Comparison of ENCODE assay signal across 15 mouse cellular contexts in the genomic region with DNA sequence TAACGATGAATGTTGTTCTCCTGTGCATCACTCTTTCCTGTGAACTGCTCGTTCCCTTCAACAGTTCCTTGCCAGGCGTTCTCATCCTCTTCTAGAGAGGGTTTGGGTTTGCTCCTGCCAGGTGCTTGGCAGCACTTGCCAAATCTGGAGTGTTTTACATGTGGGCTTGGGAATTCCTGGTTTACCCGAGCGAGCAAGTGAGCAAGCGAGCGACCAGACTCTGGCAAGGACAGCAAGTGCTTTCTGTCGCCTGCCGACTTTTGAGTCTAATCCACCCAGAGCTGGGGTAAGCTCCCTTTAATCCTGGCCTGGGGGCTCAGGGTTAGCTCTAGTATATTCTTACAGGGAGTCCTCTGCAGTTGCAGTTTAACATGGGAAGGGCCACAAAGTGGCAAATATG.
DNase-seq lines count a peak whose midpoint lies in the region; ATAC-seq and TF ChIP-seq lines count a peak whose summit lies in the region.
"Had no signal": no experiment of that assay in that cellular context is flagged by ENCODE, and none has a peak within 500 bp of the region (broad histone marks: within the 10 kb centered on the region; RNA-seq: fewer than 3 reads in every experiment).

No protein-coding gene starts in this region.

- no peaks in the 10 kb centered on the region; the same call in 1 of the 2 replicates for H3K36me3 ChIP-seq in forebrain, postnatal 0 days (ENCODE audit: insufficient read depth)
- H3K36me3 ChIP-seq in forebrain, embryonic 15.5 days: no peaks in the 10 kb centered on the region
- no peaks in the 10 kb centered on the region; the same call in 1 of the 2 replicates for H3K36me3 ChIP-seq in limb, embryonic 12.5 days
- no peaks in the 10 kb centered on the region for H3K36me3 ChIP-seq in limb, embryonic 10.5 days
- H3K36me3 ChIP-seq: embryonic facial prominence, embryonic 12.5 days; heart, embryonic 13.5 days; neural tube, embryonic 13.5 days had no signal

- no peak for DNase-seq in forebrain, postnatal 0 days
- no peak for DNase-seq in limb, embryonic 10.5 days (ENCODE audit: low spot score)
- DNase-seq in kidney, postnatal 10 days: peak; percentile 29
- DNase-seq in lung, postnatal 25 days (ENCODE audit: low spot score): peak; percentile 79
- no peak for DNase-seq in liver
- DNase-seq in urinary bladder, postnatal 25 days (ENCODE audit: low spot score): no peak
- DNase-seq: adrenal gland, postnatal 25 days; cerebellum, adult 2 months; thymus, postnatal 4 days had no signal

- no peak overlapping the region for H3K4me3 ChIP-seq in forebrain, postnatal 0 days (ENCODE audit: low read depth, low read length)
- H3K4me3 ChIP-seq in forebrain, embryonic 15.5 days: no peak overlapping the region
- H3K4me3 ChIP-seq in limb, embryonic 12.5 days (replicated peaks): no peak overlapping the region
- no peak overlapping the region for H3K4me3 ChIP-seq in limb, embryonic 10.5 days
- H3K4me3 ChIP-seq: embryonic facial prominence, embryonic 12.5 days; heart, embryonic 13.5 days; megakaryocyte, embryonic 14.5 days; neural tube, embryonic 13.5 days had no signal

- H3K27me3 ChIP-seq in forebrain, postnatal 0 days (ENCODE audit: insufficient read depth, low read length): no peaks in the 10 kb centered on the region
- no peaks in the 10 kb centered on the region for H3K27me3 ChIP-seq in forebrain, embryonic 15.5 days
- H3K27me3 ChIP-seq in limb, embryonic 12.5 days: no peaks in the 10 kb centered on the region
- H3K27me3 ChIP-seq in limb, embryonic 10.5 days (ENCODE audit: low read depth, poor library complexity, severe bottlenecking): no peaks in the 10 kb centered on the region
- H3K27me3 ChIP-seq: embryonic facial prominence, embryonic 12.5 days; heart, embryonic 13.5 days; megakaryocyte, embryonic 14.5 days; neural tube, embryonic 13.5 days had no signal

- H3K9ac ChIP-seq in forebrain, postnatal 0 days: no peak overlapping the region
- no peak overlapping the region for H3K9ac ChIP-seq in forebrain, embryonic 15.5 days (replicated peaks)
- H3K9ac ChIP-seq in limb, embryonic 12.5 days (replicated peaks): no peak overlapping the region
- H3K9ac ChIP-seq: embryonic facial prominence, embryonic 12.5 days; heart, embryonic 13.5 days; neural tube, embryonic 13.5 days had no signal

- no peak overlapping the region for H3K4me2 ChIP-seq in forebrain, postnatal 0 days (ENCODE audit: low read depth)
- H3K4me2 ChIP-seq in forebrain, embryonic 15.5 days (replicated peaks): no peak overlapping the region
- no peak overlapping the region for H3K4me2 ChIP-seq in limb, embryonic 12.5 days
- H3K4me2 ChIP-seq: embryonic facial prominence, embryonic 12.5 days; heart, embryonic 13.5 days; neural tube, embryonic 13.5 days had no signal

- H3K9me3 ChIP-seq in forebrain, postnatal 0 days (ENCODE audit: low read length): no peaks in the 10 kb centered on the region
- no peaks in the 10 kb centered on the region for H3K9me3 ChIP-seq in forebrain, embryonic 15.5 days
- no peaks in the 10 kb centered on the region for H3K9me3 ChIP-seq in limb, embryonic 12.5 days
- H3K9me3 ChIP-seq in limb, embryonic 10.5 days (replicated peaks): no peaks in the 10 kb centered on the region
- H3K9me3 ChIP-seq: embryonic facial prominence, embryonic 12.5 days; heart, embryonic 13.5 days; megakaryocyte, embryonic 14.5 days; neural tube, embryonic 13.5 days had no signal

- WGBS in forebrain, postnatal 0 days: 27% methylated on average over 9 of the region's 9 CpGs
- 33% methylated on average over 9 of the region's 9 CpGs for WGBS in forebrain, embryonic 15.5 days
- 67% methylated on average over 9 of the region's 9 CpGs for WGBS in limb, embryonic 12.5 days
- WGBS in limb, embryonic 10.5 days: 81% methylated on average over 9 of the region's 9 CpGs

- 0 out of 2 replicates have a peak overlapping the region, but pooled peaks have one; percentile 29 for H3K27ac ChIP-seq in forebrain, postnatal 0 days (ENCODE audit: low read depth, low read length)
- no peak overlapping the region for H3K27ac ChIP-seq in forebrain, embryonic 15.5 days (replicated peaks)
- 0 out of 2 replicates have a peak overlapping the region, but pooled peaks have one; percentile 41 for H3K27ac ChIP-seq in limb, embryonic 12.5 days
- H3K27ac ChIP-seq in limb, embryonic 10.5 days: no peak overlapping the region
- H3K27ac ChIP-seq: embryonic facial prominence, embryonic 12.5 days; heart, embryonic 13.5 days; neural tube, embryonic 13.5 days had no signal

- no peak for TF ChIP-seq CTCF in forebrain, postnatal 0 days (IDR thresholded peaks at IDR 0.05; ENCODE audit: low read depth)

- H3K4me1 ChIP-seq in forebrain, postnatal 0 days (ENCODE audit: insufficient read depth): peaks cover 5% of the 10 kb centered on the region; the same call in 1 of the 2 replicates
- H3K4me1 ChIP-seq in forebrain, embryonic 15.5 days: peaks cover 17% of the 10 kb centered on the region
- H3K4me1 ChIP-seq in limb, embryonic 12.5 days (replicated peaks): peaks cover 29% of the 10 kb centered on the region
- H3K4me1 ChIP-seq in limb, embryonic 10.5 days: peaks cover 13% of the 10 kb centered on the region

- ATAC-seq in forebrain, postnatal 0 days: no peak
- ATAC-seq in forebrain, embryonic 15.5 days (replicated peaks): no peak
- ATAC-seq in limb, embryonic 12.5 days (ENCODE audit: insufficient number of reproducible peaks, insufficient read depth, low FRiP score, low TSS enrichment, low read depth): no peak

Comparison
In these comparisons a context has a peak if more than half of its experiments do, and no peak if none do; other contexts are left out.
1. H3K27ac ChIP-seq: peak in forebrain, postnatal 0 days (single experiment) and limb, embryonic 12.5 days (single experiment); none in forebrain, embryonic 15.5 days (single experiment) and limb, embryonic 10.5 days (single experiment).
2. DNase-seq: peak in kidney, postnatal 10 days (single experiment) and lung, postnatal 25 days (single experiment); none in forebrain, postnatal 0 days (single experiment), limb, embryonic 10.5 days (single experiment), liver (single experiment) and urinary bladder, postnatal 25 days (single experiment).